Mouse (Mus musculus): ENCODE measurements around the gene Arhgef10l.

- TF ChIP-seq POLR2A (IDR thresholded peaks at IDR 0.05; ENCODE audit: insufficient read length, low read depth) (no peak), TCF12 (IDR thresholded peaks at IDR 0.05; ENCODE audit: insufficient read depth, poor library complexity, severe bottlenecking) (no peak), REST (IDR thresholded peaks at IDR 0.05; ENCODE audit: insufficient read depth, insufficient read length) (no peak), SRF (IDR thresholded peaks at IDR 0.05; ENCODE audit: control insufficient read depth, insufficient read length, low read depth) (no peak)
Measured at GRCm38 (mm10) chr4:140688044-140688825, 22.4 kb upstream of the Arhgef10l start.
